Comparison of ENCODE assay signal across 22 mouse cellular contexts in the genomic region with DNA sequence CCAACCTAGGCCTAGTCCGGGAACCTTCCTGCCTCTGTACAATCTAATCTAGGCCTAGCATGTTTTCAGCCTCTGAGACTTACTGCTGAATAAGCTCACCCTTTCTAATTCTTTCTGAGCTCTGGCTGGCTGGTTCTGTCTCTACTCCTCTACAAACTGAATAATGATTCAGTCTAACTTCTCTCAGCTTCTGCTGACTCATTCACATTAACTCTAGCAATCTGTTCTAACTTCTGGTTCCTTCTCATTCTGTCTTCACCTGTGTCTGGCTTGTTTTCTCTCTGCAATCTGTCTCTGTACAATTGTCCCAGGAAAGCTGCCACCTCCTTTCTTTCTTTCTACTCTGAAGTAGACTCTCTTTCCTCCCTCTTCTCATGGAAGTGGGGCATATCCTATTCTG. TPM values are rescaled to one million over a fixed set of nuclear protein-coding genes. Genes with fewer than 3 reads are reported as not detected.
A peak's percentile ranks its signal among the peaks of the same experiment; 100 is the strongest.
DNase-seq lines count a peak whose midpoint lies in the region; ATAC-seq and TF ChIP-seq lines count a peak whose summit lies in the region.
"Had no signal": no experiment of that assay in that cellular context is flagged by ENCODE, and none has a peak within 500 bp of the region (broad histone marks: within the 10 kb centered on the region; RNA-seq: fewer than 3 reads in every experiment).

No protein-coding gene starts in this region.

- H3K27me3 ChIP-seq in forebrain, postnatal 0 days (ENCODE audit: insufficient read depth, low read length), result no peaks in the 10 kb centered on the region
- H3K27me3 ChIP-seq in forebrain, embryonic 16.5 days (replicated peaks; ENCODE audit: control insufficient read depth, insufficient read depth, low read length), result no peaks in the 10 kb centered on the region
- H3K27me3 ChIP-seq in liver, postnatal 0 days (ENCODE audit: insufficient read depth, low read length), result no peaks in the 10 kb centered on the region
- H3K27me3 ChIP-seq: embryonic facial prominence, embryonic 15.5 days; liver, embryonic 15.5 days; midbrain, embryonic 13.5 days; neural tube, embryonic 13.5 days had no signal

- no peak overlapping the region for H3K9ac ChIP-seq in forebrain, postnatal 0 days
- no peak overlapping the region for H3K9ac ChIP-seq in forebrain, embryonic 16.5 days (replicated peaks; ENCODE audit: low read depth, low read length)
- H3K9ac ChIP-seq in liver, postnatal 0 days (replicated peaks), result no peak overlapping the region
- H3K9ac ChIP-seq: embryonic facial prominence, embryonic 15.5 days; liver, embryonic 15.5 days; midbrain, embryonic 13.5 days; neural tube, embryonic 13.5 days had no signal

- no peak for TF ChIP-seq CTCF in forebrain, postnatal 0 days (IDR thresholded peaks at IDR 0.05; ENCODE audit: low read depth)
- TF ChIP-seq CTCF in layer of hippocampus, adult 2 months (conservative IDR thresholded peaks at IDR 0.05), result no peak
- TF ChIP-seq CTCF in liver, postnatal 0 days (IDR thresholded peaks at IDR 0.05; ENCODE audit: low read depth), result no peak

- H3K27ac ChIP-seq in forebrain, postnatal 0 days (ENCODE audit: low read depth, low read length), result no peak overlapping the region
- H3K27ac ChIP-seq in forebrain, embryonic 16.5 days (ENCODE audit: low read length), result no peak overlapping the region
- no peak overlapping the region for H3K27ac ChIP-seq in layer of hippocampus, adult 2 months
- H3K27ac ChIP-seq in liver, postnatal 0 days (ENCODE audit: low read depth), result no peak overlapping the region
- H3K27ac ChIP-seq: embryonic facial prominence, embryonic 15.5 days; forebrain, embryonic 10.5 days; liver, embryonic 15.5 days; midbrain, embryonic 13.5 days; neural tube, embryonic 13.5 days had no signal

- peaks cover 5% of the 10 kb centered on the region; the same call in 1 of the 2 replicates for H3K36me3 ChIP-seq in forebrain, postnatal 0 days (ENCODE audit: insufficient read depth)
- H3K36me3 ChIP-seq in forebrain, embryonic 16.5 days (ENCODE audit: control insufficient read depth, insufficient read depth), result no peaks in the 10 kb centered on the region
- H3K36me3 ChIP-seq in liver, postnatal 0 days (replicated peaks; ENCODE audit: insufficient read depth, low read length), result 0 out of 2 replicates have a peak, but pooled peaks cover 2% of the 10 kb centered on the region
- H3K36me3 ChIP-seq: liver, embryonic 15.5 days had no signal

- intact Hi-C loops in left cerebral cortex, postnatal 14 days (cut with DNase I), result loop anchor here (5.0 kb wide), 1 partner anchor 57 kb away; the partner anchor contains the start of gene Sbf2

- 91% methylated on average over 1 of the region's 1 CpGs for WGBS in forebrain, postnatal 0 days
- 92% methylated on average over 1 of the region's 1 CpGs for WGBS in forebrain, embryonic 16.5 days
- 76% methylated on average over 1 of the region's 1 CpGs for WGBS in liver, postnatal 0 days (ENCODE audit: insufficient replicate concordance)

- DNase-seq in forebrain, postnatal 0 days, result peak; percentile 7
- DNase-seq in layer of hippocampus, adult 2 months (ENCODE audit: low spot score in 2 of 2), result peak; percentile 23 to 64
- DNase-seq in layer of hippocampus, postnatal 10 days (ENCODE audit: low spot score in 2 of 2), result no peak
- DNase-seq in NIH3T3 (ENCODE audit: low read depth), result peak; percentile 28
- peak; percentile 16 to 19 for DNase-seq in left cerebral cortex, postnatal 14 days (ENCODE audit: low spot score in 2 of 2)
- no peak for DNase-seq in gastrocnemius, postnatal 25 days
- DNase-seq in liver, postnatal 0 days, result no peak
- DNase-seq: adrenal gland, postnatal 14 days; cerebellum, adult 2 months; cerebellum, postnatal 36 days; heart, postnatal 10 days; kidney, adult 8-10 months; kidney, postnatal 14 days; lung, postnatal 10 days had no signal

- no peak for TF ChIP-seq EP300 in liver, postnatal 0 days (IDR thresholded peaks at IDR 0.05; ENCODE audit: low read depth)

- H3K4me1 ChIP-seq in forebrain, postnatal 0 days (ENCODE audit: insufficient read depth), result no peaks in the 10 kb centered on the region
- no peaks in the 10 kb centered on the region for H3K4me1 ChIP-seq in forebrain, embryonic 16.5 days (replicated peaks; ENCODE audit: control insufficient read depth, insufficient read depth, low read length)
- peaks cover 3% of the 10 kb centered on the region; the same call in 1 of the 2 replicates for H3K4me1 ChIP-seq in liver, postnatal 0 days (ENCODE audit: insufficient read depth)
- H3K4me1 ChIP-seq: embryonic facial prominence, embryonic 15.5 days; liver, embryonic 15.5 days; midbrain, embryonic 13.5 days; neural tube, embryonic 13.5 days had no signal

- no peak for ATAC-seq in forebrain, postnatal 0 days
- no peak for ATAC-seq in forebrain, embryonic 16.5 days
- no peak for ATAC-seq in liver, postnatal 0 days
- ATAC-seq: CD4-positive, CD25-positive, alpha-beta regulatory T cell, adult 4 months; midbrain, embryonic 13.5 days had no signal

- H3K4me2 ChIP-seq in forebrain, postnatal 0 days (ENCODE audit: low read depth), result no peak overlapping the region
- H3K4me2 ChIP-seq in forebrain, embryonic 16.5 days (ENCODE audit: low read length), result no peak overlapping the region
- H3K4me2 ChIP-seq in liver, postnatal 0 days (ENCODE audit: low read depth, low read length), result no peak overlapping the region
- H3K4me2 ChIP-seq: embryonic facial prominence, embryonic 15.5 days; heart, embryonic 11.5 days; liver, embryonic 15.5 days; midbrain, embryonic 13.5 days; neural tube, embryonic 13.5 days had no signal

- H3K4me3 ChIP-seq in forebrain, postnatal 0 days (ENCODE audit: low read depth, low read length), result no peak overlapping the region
- no peak overlapping the region for H3K4me3 ChIP-seq in forebrain, embryonic 16.5 days (replicated peaks; ENCODE audit: low read length)
- H3K4me3 ChIP-seq in layer of hippocampus, adult 2 months, result no peak overlapping the region
- H3K4me3 ChIP-seq in liver, postnatal 0 days (ENCODE audit: low read depth, low read length), result no peak overlapping the region
- H3K4me3 ChIP-seq: embryonic facial prominence, embryonic 15.5 days; forebrain, embryonic 10.5 days; liver, embryonic 15.5 days; midbrain, embryonic 13.5 days; neural tube, embryonic 13.5 days had no signal

- H3K9me3 ChIP-seq in forebrain, postnatal 0 days (ENCODE audit: low read length), result no peaks in the 10 kb centered on the region
- no peaks in the 10 kb centered on the region for H3K9me3 ChIP-seq in forebrain, embryonic 16.5 days (ENCODE audit: control insufficient read depth, low read length)
- no peaks in the 10 kb centered on the region for H3K9me3 ChIP-seq in liver, postnatal 0 days (ENCODE audit: low read length)
- H3K9me3 ChIP-seq: embryonic facial prominence, embryonic 15.5 days; forebrain, embryonic 10.5 days; liver, embryonic 15.5 days; midbrain, embryonic 13.5 days; neural tube, embryonic 13.5 days had no signal

RNA-seq across cellular contexts. Expression of gene Sbf2, which starts 59.5 kb away (rescaled TPM):
- total RNA-seq in forebrain, postnatal 0 days (2014; rRNA removed), result 74.2 and 88.3 TPM in 2 replicates
- polyA plus RNA-seq in forebrain, postnatal 0 days (2015; fragmentation: Nextera tagmentation; extraction: Ambion mirVana), result 25.6 and 43.3 TPM in 2 replicates
- 75.4 and 75.7 TPM in 2 replicates for polyA plus RNA-seq in forebrain, embryonic 16.5 days (2015; fragmentation: Nextera tagmentation; extraction: Ambion mirVana)
- total RNA-seq in layer of hippocampus, adult 2 months (2021), result 10 to 100 TPM; 69.8 to 78.0 TPM
- total RNA-seq in layer of hippocampus, postnatal 10 days (2021), result 10 to 100 TPM; 82.9 to 86.0 TPM
- total RNA-seq in left cerebral cortex, postnatal 14 days (2021), result 10 to 100 TPM; 60.2 to 65.5 TPM
- total RNA-seq in gastrocnemius, postnatal 25 days (2021), result 10 to 100 TPM; 11.2 to 12.4 TPM
- polyA plus RNA-seq in liver, postnatal 0 days (2015; fragmentation: Nextera tagmentation; extraction: Ambion mirVana), result 5.6 and 5.9 TPM in 2 replicates

Comparison
In these comparisons a context has a peak if more than half of its experiments do, and no peak if none do; other contexts are left out.
1. DNase-seq: peak in forebrain, postnatal 0 days (single experiment), layer of hippocampus, adult 2 months (2 of 2), NIH3T3 (single experiment) and left cerebral cortex, postnatal 14 days (2 of 2); none in layer of hippocampus, postnatal 10 days (0 of 2), gastrocnemius, postnatal 25 days (single experiment) and liver, postnatal 0 days (single experiment).